Mouse (Mus musculus): ENCODE measurements at regions not wholly inside any gene's neighbourhood (a gene's known extent, or its start where the extent isn't known, plus 50 kb on each side); places are given as distances from the start of the nearest gene placed in this dataset.

GRCm38 (mm10) chr11:52635716-52636389, 128.6 kb upstream of the Fstl4 start:
- 68% methylated on average over 13 of the region's 13 CpGs for WGBS
- ATAC-seq, result peak; percentile 79
- peaks cover 9% of the 10 kb centered on the region for H3K4me1 ChIP-seq

GRCm38 (mm10) chr11:52638939-52639338, 125.5 kb upstream of the Fstl4 start:
- Histone ChIP-seq H3K4me3 (no peak overlapping the region), H3K4me1 (peaks cover 24% of the 10 kb centered on the region), H3K4me2 (no peak overlapping the region), H3K36me3 (ENCODE audit: poor library complexity, severe bottlenecking) (no peaks in the 10 kb centered on the region), H3K9ac (no peak overlapping the region), H3K27me3 (no peaks in the 10 kb centered on the region), H3K9me3 (replicated peaks) (no peaks in the 10 kb centered on the region), H3K27ac (no peak overlapping the region)
- no peak for ATAC-seq
- WGBS, result 100% methylated on average over 1 of the region's 1 CpGs

More at GRCm38 (mm10) chr11:52635716-52636389, 128.6 kb upstream of the Fstl4 start:
- no peak overlapping the region for H3K4me2 ChIP-seq
- H3K9me3 ChIP-seq (replicated peaks), result no peaks in the 10 kb centered on the region
- no peak overlapping the region for H3K9ac ChIP-seq
- no peak overlapping the region for H3K27ac ChIP-seq
- no peak overlapping the region for H3K4me3 ChIP-seq
- H3K27me3 ChIP-seq, result no peaks in the 10 kb centered on the region
- H3K36me3 ChIP-seq (ENCODE audit: poor library complexity, severe bottlenecking), result no peaks in the 10 kb centered on the region

GRCm38 (mm10) chr11:52641725-52642338, 122.6 kb upstream of the Fstl4 start:
- Histone ChIP-seq H3K27ac (no peak overlapping the region), H3K36me3 (ENCODE audit: poor library complexity, severe bottlenecking) (no peaks in the 10 kb centered on the region), H3K4me1 (peaks cover 24% of the 10 kb centered on the region), H3K9me3 (replicated peaks) (no peaks in the 10 kb centered on the region), H3K4me3 (no peak overlapping the region), H3K27me3 (no peaks in the 10 kb centered on the region), H3K9ac (no peak overlapping the region), H3K4me2 (no peak overlapping the region)
- WGBS, result 5% methylated on average over 14 of the region's 14 CpGs
- ATAC-seq, result peak; percentile 61; the same call in 1 of the 2 replicates

GRCm38 (mm10) chr11:52644081-52644768, 120.2 kb upstream of the Fstl4 start:
- 27% methylated on average over 6 of the region's 6 CpGs for WGBS
- peaks cover 32% of the 10 kb centered on the region for H3K4me1 ChIP-seq
- H3K9ac ChIP-seq, result no peak overlapping the region
- no peak overlapping the region for H3K4me3 ChIP-seq
- no peak overlapping the region for H3K4me2 ChIP-seq
- no peaks in the 10 kb centered on the region for H3K36me3 ChIP-seq (ENCODE audit: poor library complexity, severe bottlenecking)
- no peak overlapping the region for H3K27ac ChIP-seq
- no peaks in the 10 kb centered on the region for H3K27me3 ChIP-seq
- no peak for ATAC-seq
- no peaks in the 10 kb centered on the region for H3K9me3 ChIP-seq (replicated peaks)

DNA sequence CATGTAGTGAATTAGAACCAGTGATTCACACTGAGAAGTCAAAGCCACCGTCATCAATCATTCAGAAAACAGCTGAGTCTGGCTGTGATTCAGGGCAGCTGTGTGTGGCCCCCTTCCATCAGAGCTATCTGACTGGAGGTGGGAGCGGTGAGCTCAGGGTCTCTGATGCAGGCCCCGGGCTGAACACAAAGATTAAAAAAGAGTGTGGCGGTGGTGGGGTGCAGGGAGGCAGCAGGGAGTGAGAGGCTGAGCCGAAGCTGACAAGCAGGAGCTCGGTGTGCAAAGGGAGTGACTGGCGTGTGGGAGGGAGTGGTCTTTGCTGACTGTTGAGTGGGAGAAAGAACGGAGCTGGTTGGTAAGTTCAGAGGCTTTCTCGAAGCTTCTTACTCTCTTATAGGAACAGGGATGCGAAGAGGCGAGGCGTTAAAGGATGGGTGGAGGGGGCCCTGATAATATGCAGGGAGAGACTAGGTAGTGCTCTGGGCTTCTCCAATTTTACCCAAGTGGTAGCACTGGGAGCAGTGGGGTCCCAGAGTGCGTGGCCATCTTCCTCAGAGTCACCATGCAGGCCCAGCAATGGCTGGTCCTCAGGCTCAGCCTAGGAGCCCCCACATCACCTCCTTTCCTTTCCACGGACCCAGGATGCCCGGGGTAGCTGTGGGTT, 116.1 kb upstream of the Fstl4 start:
- Histone ChIP-seq H3K36me3 (ENCODE audit: poor library complexity, severe bottlenecking) (no peaks in the 10 kb centered on the region), H3K27ac (no peak overlapping the region), H3K4me2 (no peak overlapping the region), H3K9me3 (replicated peaks) (no peaks in the 10 kb centered on the region; the same call in 1 of the 2 replicates), H3K27me3 (no peaks in the 10 kb centered on the region), H3K9ac (no peak overlapping the region), H3K4me3 (no peak overlapping the region), H3K4me1 (peaks cover 16% of the 10 kb centered on the region; the same call in 1 of the 2 replicates)
- ATAC-seq, result no peak
- WGBS, result 38% methylated on average over 15 of the region's 15 CpGs

DNA sequence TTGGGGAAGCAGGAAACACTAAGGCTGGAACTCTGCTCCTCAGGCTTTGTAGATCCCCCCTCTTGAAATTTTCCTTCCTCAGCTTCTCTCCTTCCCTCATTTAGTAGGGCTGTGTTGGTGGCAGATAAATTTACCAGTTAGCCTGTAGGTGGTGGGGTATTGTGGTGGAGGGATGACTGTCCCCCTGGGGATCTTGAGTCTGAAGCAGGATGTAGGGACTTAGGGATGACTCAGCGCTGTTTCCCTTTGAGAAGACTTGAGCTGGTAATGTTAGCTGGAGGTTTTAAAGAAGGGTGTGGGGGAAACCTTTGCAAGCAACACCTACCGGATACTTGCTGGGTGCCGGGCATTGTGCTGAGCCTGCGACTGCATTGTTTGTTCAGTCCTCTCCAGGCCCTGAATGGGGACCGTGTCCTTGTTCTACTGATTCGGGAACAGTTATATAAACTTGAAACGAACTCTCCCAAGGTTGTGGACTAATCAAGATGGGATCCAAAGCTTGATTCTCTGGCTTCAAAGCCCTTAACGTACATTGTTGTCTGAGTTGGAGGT, 115.5 kb upstream of the Fstl4 start:
- H3K4me3 ChIP-seq, result no peak overlapping the region
- H3K36me3 ChIP-seq (ENCODE audit: poor library complexity, severe bottlenecking), result no peaks in the 10 kb centered on the region
- H3K9me3 ChIP-seq (replicated peaks), result no peaks in the 10 kb centered on the region; the same call in 1 of the 2 replicates
- H3K4me1 ChIP-seq, result peaks cover 15% of the 10 kb centered on the region; the same call in 1 of the 2 replicates
- no peak for ATAC-seq
- H3K27me3 ChIP-seq, result no peaks in the 10 kb centered on the region
- WGBS, result 76% methylated on average over 8 of the region's 8 CpGs
- H3K9ac ChIP-seq, result no peak overlapping the region
- no peak overlapping the region for H3K27ac ChIP-seq
- no peak overlapping the region for H3K4me2 ChIP-seq

- H3K4me3 ChIP-seq, result no peak overlapping the region
- H3K4me1 ChIP-seq, result no peaks in the 10 kb centered on the region
- 78% methylated on average over 7 of the region's 7 CpGs for WGBS
- no peak overlapping the region for H3K9ac ChIP-seq
- no peak overlapping the region for H3K4me2 ChIP-seq
- H3K36me3 ChIP-seq (ENCODE audit: poor library complexity, severe bottlenecking), result no peaks in the 10 kb centered on the region
- H3K9me3 ChIP-seq (replicated peaks), result no peaks in the 10 kb centered on the region; the same call in 1 of the 2 replicates
- ATAC-seq, result no peak
- no peak overlapping the region for H3K27ac ChIP-seq
- H3K27me3 ChIP-seq, result no peaks in the 10 kb centered on the region
These were observed 109.8 kb upstream of the Fstl4 start for GRCm38 (mm10) chr11:52654640-52655039.

DNA sequence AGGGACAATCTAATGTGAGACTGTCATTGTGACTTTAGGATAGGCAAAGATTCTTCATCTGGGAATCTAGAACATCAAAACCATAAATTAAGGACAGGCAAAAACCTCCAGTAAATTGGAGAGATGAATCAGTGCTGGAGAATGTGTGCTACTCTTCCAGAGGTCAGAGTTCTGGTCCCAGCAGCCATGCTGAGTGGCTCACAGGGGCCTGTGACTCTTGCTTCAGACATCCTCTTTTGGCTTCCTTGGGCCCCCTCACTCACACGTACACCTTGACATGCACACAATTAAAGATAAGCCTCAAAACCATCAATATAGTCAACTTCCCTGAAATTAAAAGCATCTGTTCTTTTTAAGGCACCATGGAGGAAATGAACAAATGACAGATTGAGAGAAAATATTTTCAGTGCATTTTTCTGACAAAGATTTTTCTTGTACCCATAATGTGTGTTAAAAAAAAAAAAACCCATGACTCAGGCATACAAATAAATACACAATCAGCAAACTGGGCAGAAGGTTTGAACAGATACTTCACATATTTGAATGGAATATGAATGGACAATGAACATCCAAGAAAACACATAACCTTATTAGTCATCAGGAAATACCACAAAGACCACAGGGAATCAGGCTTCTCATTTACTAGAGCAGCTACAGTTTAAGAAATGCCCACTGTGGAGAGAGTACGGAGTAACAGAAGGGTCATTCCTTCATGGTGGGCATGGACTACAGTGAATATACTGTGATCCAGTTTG, 108.5 kb upstream of the Fstl4 start:
- H3K9ac ChIP-seq, result no peak overlapping the region
- H3K27me3 ChIP-seq, result peaks cover 6% of the 10 kb centered on the region; the same call in 1 of the 2 replicates
- peaks cover 4% of the 10 kb centered on the region for H3K4me1 ChIP-seq
- 78% methylated on average over 2 of the region's 2 CpGs for WGBS
- no peak for ATAC-seq
- no peak overlapping the region for H3K4me3 ChIP-seq
- H3K27ac ChIP-seq, result no peak overlapping the region
- no peak overlapping the region for H3K4me2 ChIP-seq
- H3K9me3 ChIP-seq (replicated peaks), result no peaks in the 10 kb centered on the region; the same call in 1 of the 2 replicates
- no peaks in the 10 kb centered on the region for H3K36me3 ChIP-seq (ENCODE audit: poor library complexity, severe bottlenecking)

- peak overlapping the region; percentile 36 for H3K4me2 ChIP-seq
- H3K9ac ChIP-seq, result no peak overlapping the region
- no peaks in the 10 kb centered on the region for H3K36me3 ChIP-seq (ENCODE audit: poor library complexity, severe bottlenecking)
- H3K9me3 ChIP-seq (replicated peaks), result no peaks in the 10 kb centered on the region
- H3K4me3 ChIP-seq, result no peak overlapping the region
- ATAC-seq, result peak; percentile 89
- WGBS, result 23% methylated on average over 12 of the region's 12 CpGs
- no peak overlapping the region for H3K27ac ChIP-seq
- peaks cover 6% of the 10 kb centered on the region; the same call in 1 of the 2 replicates for H3K27me3 ChIP-seq
- H3K4me1 ChIP-seq, result peaks cover 21% of the 10 kb centered on the region
These were observed 103.2 kb upstream of the Fstl4 start for GRCm38 (mm10) chr11:52661234-52661633.

GRCm38 (mm10) chr11:52661894-52662593, 102.4 kb upstream of the Fstl4 start:
- peak; percentile 67; the same call in 1 of the 2 replicates for ATAC-seq
- H3K4me2 ChIP-seq, result no peak overlapping the region
- H3K36me3 ChIP-seq (ENCODE audit: poor library complexity, severe bottlenecking), result no peaks in the 10 kb centered on the region
- WGBS, result 57% methylated on average over 15 of the region's 15 CpGs
- no peak overlapping the region for H3K9ac ChIP-seq
- H3K27me3 ChIP-seq, result peaks cover 6% of the 10 kb centered on the region; the same call in 1 of the 2 replicates
- no peaks in the 10 kb centered on the region for H3K9me3 ChIP-seq (replicated peaks)
- peak overlapping the region; percentile 7; the same call in 1 of the 2 replicates for H3K27ac ChIP-seq
- peaks cover 21% of the 10 kb centered on the region for H3K4me1 ChIP-seq
- no peak overlapping the region for H3K4me3 ChIP-seq

Data from forebrain, embryonic 13.5 days (tissue).